In genomic region chr2:166694616-166695015, GRCm38 (mm10) we compare ENCODE assay signal across 19 mouse cellular contexts. TPM values are rescaled to one million over a fixed set of nuclear protein-coding genes. Genes with fewer than 3 reads are reported as not detected.
DNase-seq lines count a peak whose midpoint lies in the region; ATAC-seq and TF ChIP-seq lines count a peak whose summit lies in the region.
"Had no signal": no experiment of that assay in that cellular context is flagged by ENCODE, and none has a peak within 500 bp of the region (broad histone marks: within the 10 kb centered on the region; RNA-seq: fewer than 3 reads in every experiment).

No protein-coding gene starts in this region.

- in situ Hi-C loops in ES-E14 (cut with MboI; ENCODE audit: low sequenced_read_pairs in 2 of 2, unreplicated experiment in 2 of 2): no loop called here

- H3K9me3 ChIP-seq in ES-E14 (ENCODE audit: control insufficient read depth, insufficient read depth, low read depth, low read length): no peaks in the 10 kb centered on the region
- peaks cover 13% of the 10 kb centered on the region; the same call in 1 of the 2 replicates for H3K9me3 ChIP-seq in liver, embryonic 13.5 days (replicated peaks)

- H3K9ac ChIP-seq in ES-E14 (ENCODE audit: insufficient read depth, low read depth, low read length, poor library complexity, severe bottlenecking): no peak overlapping the region
- H3K9ac ChIP-seq in liver, embryonic 13.5 days: no peak overlapping the region
- H3K9ac ChIP-seq: embryonic facial prominence, embryonic 13.5 days; heart, embryonic 12.5 days; neural tube, embryonic 12.5 days had no signal

- peak; percentile 74 for ATAC-seq in liver, embryonic 13.5 days (ENCODE audit: low read depth)
- ATAC-seq in monocyte, adult 5-6 weeks (replicated peaks; ENCODE audit: insufficient number of reproducible peaks, low FRiP score, low TSS enrichment, poor library complexity, severe bottlenecking): peak; percentile 23; the same call in 1 of the 2 replicates
- ATAC-seq: activated CD4-positive, CD25-positive, alpha-beta regulatory T cell, adult 4 months; CD4-positive, CD25-positive, alpha-beta regulatory T cell, adult 4 months; hindbrain, embryonic 16.5 days; lung, postnatal 0 days had no signal

- no peaks in the 10 kb centered on the region for H3K27me3 ChIP-seq in liver, embryonic 13.5 days
- H3K27me3 ChIP-seq: embryonic facial prominence, embryonic 13.5 days; heart, embryonic 12.5 days; neural tube, embryonic 12.5 days had no signal

- peak; percentile 80 for DNase-seq in ES-E14 (ENCODE audit: low read depth, low spot score)
- DNase-seq in c-Kit-negative CD71-positive TER-119-positive erythroid progenitor cells, embryonic 14.5 days (ENCODE audit: low read depth, low spot score): peak; percentile 67
- peak; percentile 62 for DNase-seq in liver, embryonic 13.5 days
- DNase-seq in urinary bladder, postnatal 10 days (ENCODE audit: low spot score): no peak
- no peak for DNase-seq in ovary, postnatal 10 days (ENCODE audit: low spot score)
- no peak for DNase-seq in testis, postnatal 10 days (ENCODE audit: low spot score)
- DNase-seq: adrenal gland, postnatal 25 days; kidney, adult 11 months; kidney, postnatal 10 days; thymus, adult 18-20 months had no signal

- H3K4me1 ChIP-seq in ES-E14 (ENCODE audit: control insufficient read depth in 2 of 2, insufficient read depth in 2 of 2, low read length in 2 of 2, poor library complexity in 1 of 2): peaks cover 0 to 17% of the 10 kb centered on the region in 2 experiments; a peak in 1 of 4 replicates
- peaks cover 62% of the 10 kb centered on the region for H3K4me1 ChIP-seq in liver, embryonic 13.5 days (replicated peaks)

- no peaks in the 10 kb centered on the region for H3K36me3 ChIP-seq in ES-E14 (ENCODE audit: control insufficient read depth, insufficient read depth, low read length, poor library complexity, severe bottlenecking)
- H3K36me3 ChIP-seq in liver, embryonic 13.5 days: peaks cover 15% of the 10 kb centered on the region
- H3K36me3 ChIP-seq: neural tube, embryonic 12.5 days had no signal

- H3K4me3 ChIP-seq in ES-E14 (ENCODE audit: insufficient read depth in 1 of 2, low read depth in 1 of 2, low read length in 2 of 2, poor library complexity in 1 of 2, severe bottlenecking in 1 of 2): no peak overlapping the region
- H3K4me3 ChIP-seq in liver, embryonic 13.5 days (replicated peaks): no peak overlapping the region
- H3K4me3 ChIP-seq: embryonic facial prominence, embryonic 13.5 days; heart, embryonic 12.5 days; megakaryocyte, embryonic 14.5 days; neural tube, embryonic 12.5 days had no signal

- WGBS in liver, embryonic 13.5 days (ENCODE audit: insufficient replicate concordance): 77% methylated on average over 2 of the region's 2 CpGs

- H3K27ac ChIP-seq in ES-E14 (ENCODE audit: insufficient read depth, low read depth, low read length, poor library complexity, severe bottlenecking): no peak overlapping the region
- peak overlapping the region; percentile 47; the same call in 1 of the 2 replicates for H3K27ac ChIP-seq in liver, embryonic 13.5 days
- H3K27ac ChIP-seq: embryonic facial prominence, embryonic 13.5 days; neural tube, embryonic 12.5 days had no signal

- no peak overlapping the region for H3K4me2 ChIP-seq in liver, embryonic 13.5 days
- H3K4me2 ChIP-seq: embryonic facial prominence, embryonic 13.5 days; heart, embryonic 12.5 days; neural tube, embryonic 12.5 days had no signal

TF ChIP-seq in ES-E14, 5 proteins besides CTCF, POLR2A, EP300 and RAD21:
- TF ChIP-seq MAFK (IDR thresholded peaks at IDR 0.05; ENCODE audit: insufficient read depth, low read depth, low read length) (no peak), ZC3H11A (IDR thresholded peaks at IDR 0.05; ENCODE audit: borderline replicate concordance, low read depth, low read length) (no peak), HCFC1 (IDR thresholded peaks at IDR 0.05; ENCODE audit: borderline replicate concordance, insufficient read depth, low read length) (no peak), ZNF384 (IDR thresholded peaks at IDR 0.05; ENCODE audit: low read depth, low read length) (no peak), CHD2 (IDR thresholded peaks at IDR 0.05; ENCODE audit: low read depth, low read length) (no peak)

RNA-seq across cellular contexts. Expression of gene Prex1, which starts 19.0 kb away (rescaled TPM):
- 1.5 and 2.1 TPM in 2 replicates for total RNA-seq in ES-E14 (2012; rRNA removed)
- 9.1 and 9.8 TPM in 2 replicates for polyA plus RNA-seq in liver, embryonic 13.5 days (2015; fragmentation: Nextera tagmentation; extraction: Ambion mirVana)
- total RNA-seq in monocyte, adult 5-6 weeks (2017): 118 to 236 TPM (median 124 TPM) in 3 replicates

Comparison
In these comparisons a context has a peak if more than half of its experiments do, and no peak if none do; other contexts are left out.
1. DNase-seq: peak in ES-E14 (single experiment), c-Kit-negative CD71-positive TER-119-positive erythroid progenitor cells, embryonic 14.5 days (single experiment) and liver, embryonic 13.5 days (single experiment); none in urinary bladder, postnatal 10 days (single experiment), ovary, postnatal 10 days (single experiment) and testis, postnatal 10 days (single experiment).
2. RNA of gene Prex1, which starts 19.0 kb away (total RNA-seq): 118 to 236 TPM in monocyte, adult 5-6 weeks; 1.5 to 2.1 TPM in ES-E14; every median in the first group is over 10 times any median in the second.